Mouse (Mus musculus): ENCODE results near the gene Ccdc189. TPM values are rescaled to one million over a fixed set of nuclear protein-coding genes. Genes with fewer than 3 reads are reported as not detected.
A peak's percentile ranks its signal among the peaks of the same experiment; 100 is the strongest.

Gene Ccdc189
- total and polyA plus RNA-seq, 3 experiments = 4.2 to 6.9 TPM; not detected in 1

DNA sequence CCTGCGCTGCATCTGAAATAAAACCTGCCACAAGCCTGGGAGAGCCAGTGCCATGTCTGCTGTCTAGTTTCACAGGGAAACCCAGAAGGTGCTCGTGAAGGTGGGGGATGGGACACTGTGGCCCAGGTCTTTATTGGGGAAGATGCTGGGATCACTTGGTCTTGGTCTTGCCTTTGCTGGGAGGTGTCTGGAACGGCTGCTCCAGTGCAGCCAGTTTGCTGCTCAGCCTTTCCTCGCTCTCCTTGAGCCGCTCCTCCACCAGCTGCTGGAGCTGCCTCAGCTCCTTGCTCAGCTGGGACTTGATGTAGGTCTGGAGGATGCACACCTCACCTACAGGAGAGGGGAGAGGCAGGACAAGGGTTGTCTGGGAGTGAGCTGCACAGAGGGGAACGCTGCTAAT, 5.1 kb downstream of the Ccdc189 start:
- Histone ChIP-seq H3K27me3 (ENCODE audit: control insufficient read depth in 1 of 2, insufficient read depth in 2 of 2, low read length in 2 of 2) (no peaks in the 10 kb centered on the region), H3K4me1 (ENCODE audit: control insufficient read depth in 1 of 2, insufficient read depth in 2 of 2, low read length in 2 of 2) (peaks cover 6 to 26% of the 10 kb centered on the region in 2 experiments; a peak in 3 of 4 replicates), H3K27ac (ENCODE audit: control insufficient read depth, low read depth, low read length) (no peak overlapping the region), H3K9me3 (replicated peaks; ENCODE audit: insufficient read depth, low read length) (no peaks in the 10 kb centered on the region), H3K79me2 (ENCODE audit: control insufficient read depth, insufficient read depth, low read length, poor library complexity) (no peaks in the 10 kb centered on the region), H3K36me3 (ENCODE audit: control insufficient read depth in 1 of 2, insufficient read depth in 2 of 2, low read length in 2 of 2) (peaks cover 0 to 24% of the 10 kb centered on the region in 2 experiments; a peak in 3 of 4 replicates), H3K4me3 (ENCODE audit: control insufficient read depth in 1 of 2, insufficient read depth in 1 of 2, low read depth in 2 of 2, low read length in 2 of 2) (no peak overlapping the region), H3K9ac (ENCODE audit: control insufficient read depth, low read depth, low read length, poor library complexity, severe bottlenecking) (no peak overlapping the region)
- no peak for DNase-seq (ENCODE audit: low read depth, low spot score)
- TF ChIP-seq TAL1 (IDR thresholded peaks at IDR 0.05; ENCODE audit: low read length) (no peak), MXI1 (IDR thresholded peaks at IDR 0.05; ENCODE audit: low read depth, low read length) (no peak), ZMIZ1 (IDR thresholded peaks at IDR 0.05; ENCODE audit: low read depth, low read length) (no peak), E2F4 (IDR thresholded peaks at IDR 0.05; ENCODE audit: borderline replicate concordance, low read depth, low read length) (no peak)

DNA sequence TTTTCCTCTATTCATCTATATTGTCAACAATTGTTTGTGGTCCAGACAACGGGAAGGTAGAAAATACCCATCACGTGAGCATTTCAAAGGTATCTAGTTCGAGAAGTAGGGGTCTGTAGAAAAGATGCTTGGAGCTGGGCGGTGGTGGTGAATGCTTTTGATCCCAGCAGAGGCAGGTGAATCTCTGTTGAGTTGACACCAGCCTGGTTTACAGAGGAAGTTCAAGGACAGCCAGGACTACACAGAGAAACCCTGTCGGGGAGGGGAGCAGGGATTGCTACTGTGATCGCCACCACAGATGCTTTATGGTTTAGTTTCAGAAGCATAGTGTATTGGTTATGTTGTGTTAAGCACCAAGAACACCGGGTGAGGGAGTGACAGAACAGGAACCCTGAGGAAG, 14.3 kb downstream of the Ccdc189 start:
- Histone ChIP-seq H3K27me3 (ENCODE audit: control insufficient read depth in 1 of 2, insufficient read depth in 2 of 2, low read length in 2 of 2) (no peaks in the 10 kb centered on the region), H3K4me3 (ENCODE audit: control insufficient read depth in 1 of 2, insufficient read depth in 1 of 2, low read depth in 2 of 2, low read length in 2 of 2) (peak overlapping the region; percentile 86 to 90), H3K9ac (ENCODE audit: control insufficient read depth, low read depth, low read length, poor library complexity, severe bottlenecking) (peak overlapping the region; percentile 80), H3K36me3 (ENCODE audit: control insufficient read depth in 1 of 2, insufficient read depth in 2 of 2, low read length in 2 of 2) (peaks cover 0 to 11% of the 10 kb centered on the region in 2 experiments; a peak in 2 of 4 replicates), H3K27ac (ENCODE audit: control insufficient read depth, low read depth, low read length) (no peak overlapping the region; the same call in 1 of the 2 replicates), H3K4me1 (ENCODE audit: control insufficient read depth in 1 of 2, insufficient read depth in 2 of 2, low read length in 2 of 2) (peaks cover 0 to 10% of the 10 kb centered on the region in 2 experiments; a peak in 2 of 4 replicates), H3K9me3 (replicated peaks; ENCODE audit: insufficient read depth, low read length) (no peaks in the 10 kb centered on the region), H3K79me2 (ENCODE audit: control insufficient read depth, insufficient read depth, low read length, poor library complexity) (peaks cover 16% of the 10 kb centered on the region)
- peak; percentile 42 for DNase-seq (ENCODE audit: low read depth, low spot score)
- TF ChIP-seq JUND (IDR thresholded peaks at IDR 0.05; ENCODE audit: low read depth, low read length) (no peak), MAZ (IDR thresholded peaks at IDR 0.05; ENCODE audit: low read depth, low read length) (no peak), ZNF384 (IDR thresholded peaks at IDR 0.05; ENCODE audit: low read depth, low read length) (no peak), MEF2A (IDR thresholded peaks at IDR 0.05; ENCODE audit: extremely low read depth, insufficient replicate concordance, low read depth, low read length, poor library complexity, severe bottlenecking) (no peak), USF1 (IDR thresholded peaks at IDR 0.05; ENCODE audit: low read depth, low read length) (peak; percentile 46; the same call in 1 of the 2 replicates)

DNA sequence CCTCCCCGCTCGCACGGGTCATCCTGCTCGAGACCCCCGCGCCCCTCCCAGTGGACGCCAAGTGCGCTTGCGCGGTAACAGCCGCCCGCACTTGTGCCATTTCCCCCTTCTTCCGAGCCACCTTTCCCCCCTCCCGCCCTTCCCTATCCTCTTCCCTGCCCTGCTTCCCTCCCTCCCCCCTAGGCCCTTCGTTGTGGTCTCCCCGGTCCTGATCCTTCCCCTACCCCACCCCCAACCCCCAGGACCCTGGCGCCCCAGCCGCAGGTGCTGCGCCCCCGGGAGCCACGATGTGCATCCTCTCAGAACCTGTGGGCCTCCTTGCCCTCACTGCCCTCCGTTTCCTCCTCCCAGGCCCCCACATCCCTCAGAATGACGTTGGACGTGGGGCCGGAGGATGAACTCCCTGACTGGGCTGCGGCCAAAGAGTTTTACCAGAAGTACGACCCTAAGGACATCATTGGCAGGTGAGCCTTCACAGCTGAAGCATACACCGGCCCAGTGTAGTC, 14.8 kb downstream of the Ccdc189 start:
- TF ChIP-seq NRF1 (IDR thresholded peaks at IDR 0.05; ENCODE audit: insufficient read depth, low read depth, low read length, poor library complexity, severe bottlenecking) (peak; percentile 48), ETS1 (IDR thresholded peaks at IDR 0.05; ENCODE audit: low read depth, low read length) (no peak), GABPA (IDR thresholded peaks at IDR 0.05; ENCODE audit: low read depth, low read length) (no peak), MYB (IDR thresholded peaks at IDR 0.05; ENCODE audit: low read depth, low read length) (no peak)
- Histone ChIP-seq H3K9ac (ENCODE audit: control insufficient read depth, low read depth, low read length, poor library complexity, severe bottlenecking) (peak overlapping the region; percentile 80), H3K4me1 (ENCODE audit: control insufficient read depth in 1 of 2, insufficient read depth in 2 of 2, low read length in 2 of 2) (peaks cover 0 to 10% of the 10 kb centered on the region in 2 experiments; a peak in 2 of 4 replicates), H3K27ac (ENCODE audit: control insufficient read depth, low read depth, low read length) (0 out of 2 replicates have a peak overlapping the region, but pooled peaks have one; percentile 13), H3K9me3 (replicated peaks; ENCODE audit: insufficient read depth, low read length) (no peaks in the 10 kb centered on the region), H3K4me3 (ENCODE audit: control insufficient read depth in 1 of 2, insufficient read depth in 1 of 2, low read depth in 2 of 2, low read length in 2 of 2) (peak overlapping the region; percentile 86 to 90), H3K27me3 (ENCODE audit: control insufficient read depth in 1 of 2, insufficient read depth in 2 of 2, low read length in 2 of 2) (no peaks in the 10 kb centered on the region), H3K79me2 (ENCODE audit: control insufficient read depth, insufficient read depth, low read length, poor library complexity) (peaks cover 16% of the 10 kb centered on the region), H3K36me3 (ENCODE audit: control insufficient read depth in 1 of 2, insufficient read depth in 2 of 2, low read length in 2 of 2) (peaks cover 0 to 11% of the 10 kb centered on the region in 2 experiments; a peak in 2 of 4 replicates)
- no peak for DNase-seq (ENCODE audit: low read depth, low spot score)
